Mouse (Mus musculus) heart, adult 2 months (tissue): Measurements from ENCODE around the gene Exosc3.
A peak's percentile ranks its signal among the peaks of the same experiment; 100 is the strongest.

Experiments
- CTCF ChIP-seq: fragments of 200-600 bp; IDR thresholded peaks from 2 replicates; pipeline ENCODE4 v1.8.1; 2022; ENCODE audit warnings: antibody characterized with exemption, mild to moderate bottlenecking, moderate library complexity
- EP300 ChIP-seq: fragments of 200-500 bp; IDR thresholded peaks from 2 replicates; pipeline ENCODE4 v1.6.1; 2011; ENCODE audit warnings: low read depth, low read length, control low read depth; ENCODE audit not compliant: insufficient read depth
- POLR2A ChIP-seq: fragments of 200-500 bp; IDR thresholded peaks from 2 replicates; pipeline ENCODE4 v1.6.1; 2011; ENCODE audit warnings: mild to moderate bottlenecking, low read depth, low read length, control low read depth; ENCODE audit not compliant: insufficient read depth

DNA sequence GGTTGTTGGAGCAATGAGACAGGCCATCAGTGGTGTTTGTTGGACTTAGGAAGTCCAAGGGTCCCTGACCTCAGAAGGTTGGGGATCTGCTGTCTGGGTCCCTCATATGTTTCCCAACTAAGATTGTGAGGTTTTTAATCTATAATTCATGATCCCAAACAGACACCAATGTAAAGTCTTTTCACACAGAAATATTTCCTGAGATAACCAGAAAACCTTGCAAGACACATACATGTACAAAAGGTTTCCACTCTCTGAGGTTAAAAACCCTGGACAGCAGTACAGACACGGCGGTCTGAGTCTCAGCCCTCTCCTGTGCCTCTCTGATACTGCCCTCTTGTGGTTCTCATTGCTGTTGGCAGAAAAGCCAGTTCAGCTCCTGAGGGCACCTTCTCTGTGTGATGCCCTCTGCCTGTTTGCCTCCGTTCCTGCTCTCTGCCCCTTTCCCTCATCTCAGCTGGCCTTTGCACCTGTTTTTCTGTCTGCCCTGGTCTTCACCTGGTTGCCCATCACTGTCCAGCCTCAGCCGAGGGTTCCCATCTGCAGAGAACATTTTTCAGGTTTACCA, 62.5 kb downstream of the Exosc3 start:
- TF ChIP-seq CTCF (peak; percentile 94; the same call in 1 of the 2 replicates), POLR2A (no peak), EP300 (peak; percentile 83; the same call in 1 of the 2 replicates)
